Mouse (Mus musculus): Measurements from ENCODE around the gene Htatsf1.

Htatsf1 gene

GRCm38 (mm10) chrX:57053174-57053992 is at the start of gene Htatsf1:
Htatsf1 (plus strand) TSS chrX:57053583.
- DNase-seq (ENCODE audit: low spot score): peak; percentile 75

- no peak for DNase-seq (ENCODE audit: low spot score)
These were observed 40.5 kb upstream of the Htatsf1 start for GRCm38 (mm10) chrX:57012891-57013290.

- DNase-seq (ENCODE audit: low spot score): no peak
These were observed 10.6 kb upstream of the Htatsf1 start, which contains the start of gene Brs3 for GRCm38 (mm10) chrX:57042774-57043173. Brs3 (plus strand) TSS chrX:57043074.

- no peak for DNase-seq (ENCODE audit: low spot score)
These were observed 9.5 kb upstream of the Htatsf1 start for GRCm38 (mm10) chrX:57043869-57044268.

GRCm38 (mm10) chrX:57052848-57053173 is 572 bp upstream of the Htatsf1 start:
- DNase-seq (ENCODE audit: low spot score): no peak

GRCm38 (mm10) chrX:57053993-57054385 is 606 bp downstream of the Htatsf1 start:
- DNase-seq (ENCODE audit: low spot score): no peak

GRCm38 (mm10) chrX:57081496-57081895 is 28.1 kb downstream of the Htatsf1 start:
- no peak for DNase-seq (ENCODE audit: low spot score)

GRCm38 (mm10) chrX:57087806-57088205 is 34.4 kb downstream of the Htatsf1 start, which contains the start of gene Vgll1:
Vgll1 (plus strand) TSS chrX:57088106.
- no peak for DNase-seq (ENCODE audit: low spot score)

GRCm38 (mm10) chrX:57103415-57103814 is 50.0 kb downstream of the Htatsf1 start:
- DNase-seq (ENCODE audit: low spot score): no peak

- DNase-seq (ENCODE audit: low spot score): no peak
These were observed 53.6 kb downstream of the Htatsf1 start for GRCm38 (mm10) chrX:57106956-57107355.

Data from layer of hippocampus, adult 11-12 months (tissue).